Mouse (Mus musculus): ENCODE results near the gene Car11. TPM values are rescaled to one million over a fixed set of nuclear protein-coding genes. Genes with fewer than 3 reads are reported as not detected.

The Car11 gene
- total and polyA plus RNA-seq, 2 experiments from 2014 or later = 1.6 to 2.8 TPM

- WGBS = 92% methylated on average over 14 of the region's 14 CpGs
- Histone ChIP-seq H3K27ac (ENCODE audit: low read depth) (no peak overlapping the region), H3K9me3 (replicated peaks; ENCODE audit: control insufficient read depth, low read length) (no peaks in the 10 kb centered on the region)
These were observed 21.1 kb upstream of the Car11 start for GRCm38 (mm10) chr7:45678513-45678912.

GRCm38 (mm10) chr7:45679966-45680621 lies 19.5 kb upstream of the Car11 start:
- no peak overlapping the region for H3K4me2 ChIP-seq (ENCODE audit: low read depth, low read length)
- no peaks in the 10 kb centered on the region for H3K9me3 ChIP-seq (replicated peaks; ENCODE audit: control insufficient read depth, low read length)
- ATAC-seq (ENCODE audit: insufficient read depth, low read depth) (peak; percentile 83), DNase-seq (ENCODE audit: low spot score) (peak; percentile 79)
- no peaks in the 10 kb centered on the region for H3K27me3 ChIP-seq (ENCODE audit: control insufficient read depth, insufficient read depth, low read length)
- H3K36me3 ChIP-seq (replicated peaks; ENCODE audit: control insufficient read depth, insufficient read depth, low read length) = no peaks in the 10 kb centered on the region
- peak overlapping the region; percentile 89 for H3K27ac ChIP-seq (ENCODE audit: low read depth)
- TF ChIP-seq CTCF (IDR thresholded peaks at IDR 0.05; ENCODE audit: low read depth) (no peak), EP300 (IDR thresholded peaks at IDR 0.05; ENCODE audit: low read depth) (peak; percentile 90)
- H3K4me3 ChIP-seq (ENCODE audit: low read depth, low read length) = no peak overlapping the region
- peaks cover 26% of the 10 kb centered on the region for H3K4me1 ChIP-seq (ENCODE audit: control insufficient read depth, insufficient read depth)
- 49% methylated on average over 14 of the region's 14 CpGs for WGBS
- H3K9ac ChIP-seq (replicated peaks; ENCODE audit: low read depth, low read length) = no peak overlapping the region; the same call in 1 of the 2 replicates

More at GRCm38 (mm10) chr7:45678513-45678912, 21.1 kb upstream of the Car11 start:
- DNase-seq (ENCODE audit: low spot score) (no peak), ATAC-seq (ENCODE audit: insufficient read depth, low read depth) (no peak)
- Histone ChIP-seq H3K4me1 (ENCODE audit: control insufficient read depth, insufficient read depth) (peaks cover 26% of the 10 kb centered on the region), H3K4me3 (ENCODE audit: low read depth, low read length) (no peak overlapping the region), H3K9ac (replicated peaks; ENCODE audit: low read depth, low read length) (no peak overlapping the region), H3K36me3 (replicated peaks; ENCODE audit: control insufficient read depth, insufficient read depth, low read length) (no peaks in the 10 kb centered on the region), H3K27me3 (ENCODE audit: control insufficient read depth, insufficient read depth, low read length) (no peaks in the 10 kb centered on the region), H3K4me2 (ENCODE audit: low read depth, low read length) (no peak overlapping the region)
- TF ChIP-seq EP300 (IDR thresholded peaks at IDR 0.05; ENCODE audit: low read depth) (no peak), CTCF (IDR thresholded peaks at IDR 0.05; ENCODE audit: low read depth) (no peak)

GRCm38 (mm10) chr7:45681046-45681736 lies 18.5 kb upstream of the Car11 start:
- TF ChIP-seq EP300 (IDR thresholded peaks at IDR 0.05; ENCODE audit: low read depth) (peak; percentile 44; the same call in 1 of the 2 replicates), CTCF (IDR thresholded peaks at IDR 0.05; ENCODE audit: low read depth) (no peak)

GRCm38 (mm10) chr7:45682144-45683126 lies 17.2 kb upstream of the Car11 start:
- no peak overlapping the region for H3K9ac ChIP-seq (replicated peaks; ENCODE audit: low read depth, low read length)
- DNase-seq (ENCODE audit: low spot score) (peak; percentile 86), ATAC-seq (ENCODE audit: insufficient read depth, low read depth) (peak; percentile 48)
- TF ChIP-seq EP300 (IDR thresholded peaks at IDR 0.05; ENCODE audit: low read depth) = no peak
- TF ChIP-seq CTCF (IDR thresholded peaks at IDR 0.05; ENCODE audit: low read depth) = peak; percentile 99
- H3K4me3 ChIP-seq (ENCODE audit: low read depth, low read length) = no peak overlapping the region
- H3K27ac ChIP-seq (ENCODE audit: low read depth) = peak overlapping the region; percentile 89
- 32% methylated on average over 14 of the region's 14 CpGs for WGBS
- H3K9me3 ChIP-seq (replicated peaks; ENCODE audit: control insufficient read depth, low read length) = no peaks in the 10 kb centered on the region
- H3K36me3 ChIP-seq (replicated peaks; ENCODE audit: control insufficient read depth, insufficient read depth, low read length) = no peaks in the 10 kb centered on the region
- H3K4me2 ChIP-seq (ENCODE audit: low read depth, low read length) = 0 out of 2 replicates have a peak overlapping the region, but pooled peaks have one; percentile 12
- peaks cover 26% of the 10 kb centered on the region for H3K4me1 ChIP-seq (ENCODE audit: control insufficient read depth, insufficient read depth)
- no peaks in the 10 kb centered on the region for H3K27me3 ChIP-seq (ENCODE audit: control insufficient read depth, insufficient read depth, low read length)

More at GRCm38 (mm10) chr7:45681046-45681736, 18.5 kb upstream of the Car11 start:
- Histone ChIP-seq H3K4me2 (ENCODE audit: low read depth, low read length) (no peak overlapping the region), H3K4me1 (ENCODE audit: control insufficient read depth, insufficient read depth) (peaks cover 26% of the 10 kb centered on the region), H3K9ac (replicated peaks; ENCODE audit: low read depth, low read length) (no peak overlapping the region; the same call in 1 of the 2 replicates), H3K27me3 (ENCODE audit: control insufficient read depth, insufficient read depth, low read length) (no peaks in the 10 kb centered on the region), H3K36me3 (replicated peaks; ENCODE audit: control insufficient read depth, insufficient read depth, low read length) (no peaks in the 10 kb centered on the region), H3K9me3 (replicated peaks; ENCODE audit: control insufficient read depth, low read length) (no peaks in the 10 kb centered on the region), H3K4me3 (ENCODE audit: low read depth, low read length) (no peak overlapping the region), H3K27ac (ENCODE audit: low read depth) (peak overlapping the region; percentile 89)
- WGBS = 39% methylated on average over 8 of the region's 8 CpGs
- DNase-seq (ENCODE audit: low spot score) (peak; percentile 87), ATAC-seq (ENCODE audit: insufficient read depth, low read depth) (peak; percentile 70)

Measured in heart, postnatal 0 days (tissue).